In the genomic region with DNA sequence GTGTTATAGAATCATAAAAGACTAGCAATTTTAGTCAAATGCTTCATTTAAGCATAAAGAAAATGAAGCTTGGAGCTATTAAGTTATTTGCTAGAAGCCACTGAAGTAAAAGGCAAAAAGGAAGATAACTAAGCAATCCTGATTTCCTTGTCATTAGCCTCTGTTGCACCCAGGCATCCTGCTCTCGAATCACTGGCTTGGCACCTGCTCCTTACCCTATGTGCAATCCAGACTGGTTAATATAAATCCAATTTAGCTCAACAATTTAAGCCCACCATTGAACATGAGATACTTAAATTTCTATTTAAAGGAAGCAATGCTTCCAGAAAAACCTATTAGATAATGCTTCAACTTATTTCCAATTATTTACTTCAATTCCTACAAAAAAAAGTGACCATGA, we compare ENCODE assay signal across 25 mouse cellular contexts.
A peak's percentile ranks its signal among the peaks of the same experiment; 100 is the strongest.
DNase-seq lines count a peak whose midpoint lies in the region; ATAC-seq and TF ChIP-seq lines count a peak whose summit lies in the region.
"Had no signal": no experiment of that assay in that cellular context is flagged by ENCODE, and none has a peak within 500 bp of the region (broad histone marks: within the 10 kb centered on the region; RNA-seq: fewer than 3 reads in every experiment).

No protein-coding gene starts in this region.

- H3K27me3 ChIP-seq in forebrain, embryonic 15.5 days, result no peaks in the 10 kb centered on the region
- no peaks in the 10 kb centered on the region for H3K27me3 ChIP-seq in forebrain, embryonic 12.5 days
- H3K27me3 ChIP-seq in forebrain, postnatal 0 days (ENCODE audit: insufficient read depth, low read length), result no peaks in the 10 kb centered on the region
- H3K27me3 ChIP-seq: embryonic facial prominence, embryonic 12.5 days; embryonic facial prominence, embryonic 15.5 days; heart, embryonic 13.5 days had no signal

- peak; percentile 76 for ATAC-seq in forebrain, embryonic 15.5 days (replicated peaks)
- no peak for ATAC-seq in forebrain, embryonic 12.5 days (ENCODE audit: low FRiP score)
- ATAC-seq in forebrain, postnatal 0 days, result no peak; the same call in 1 of the 2 replicates
- ATAC-seq: CD4-positive, CD25-positive, alpha-beta regulatory T cell, adult 4 months; hindbrain, postnatal 0 days; inflammation-experienced regulatory T-cells, adult 6 months; intestine, embryonic 16.5 days had no signal

- 30% methylated on average over 1 of the region's 1 CpGs for WGBS in forebrain, embryonic 15.5 days
- WGBS in forebrain, embryonic 12.5 days, result 69% methylated on average over 1 of the region's 1 CpGs
- WGBS in forebrain, postnatal 0 days, result 26% methylated on average over 1 of the region's 1 CpGs

- TF ChIP-seq CTCF in brain, embryonic 14.5 days (IDR thresholded peaks at IDR 0.05; ENCODE audit: borderline replicate concordance, extremely low read depth, insufficient read depth, insufficient read length), result no peak
- TF ChIP-seq CTCF in forebrain, postnatal 0 days (IDR thresholded peaks at IDR 0.05; ENCODE audit: low read depth), result no peak

- no peak overlapping the region for H3K4me3 ChIP-seq in forebrain, embryonic 15.5 days
- no peak overlapping the region for H3K4me3 ChIP-seq in forebrain, embryonic 12.5 days (replicated peaks)
- no peak overlapping the region for H3K4me3 ChIP-seq in forebrain, postnatal 0 days (ENCODE audit: low read depth, low read length)
- H3K4me3 ChIP-seq: embryonic facial prominence, embryonic 12.5 days; embryonic facial prominence, embryonic 15.5 days; heart, adult 2 months; heart, embryonic 10.5 days; heart, embryonic 13.5 days had no signal

- H3K9ac ChIP-seq in forebrain, embryonic 15.5 days (replicated peaks), result no peak overlapping the region
- no peak overlapping the region for H3K9ac ChIP-seq in forebrain, embryonic 12.5 days
- H3K9ac ChIP-seq in forebrain, postnatal 0 days, result no peak overlapping the region
- H3K9ac ChIP-seq: embryonic facial prominence, embryonic 12.5 days; embryonic facial prominence, embryonic 15.5 days; heart, embryonic 13.5 days; hindbrain, embryonic 14.5 days had no signal

- peak overlapping the region; percentile 85 for H3K27ac ChIP-seq in forebrain, embryonic 15.5 days (replicated peaks)
- H3K27ac ChIP-seq in forebrain, embryonic 12.5 days, result no peak overlapping the region
- peak overlapping the region; percentile 4; the same call in 1 of the 2 replicates for H3K27ac ChIP-seq in forebrain, postnatal 0 days (ENCODE audit: low read depth, low read length)
- H3K27ac ChIP-seq: embryonic facial prominence, embryonic 12.5 days; embryonic facial prominence, embryonic 15.5 days; heart, adult 2 months; heart, embryonic 10.5 days; heart, embryonic 13.5 days; hindbrain, embryonic 14.5 days; hindbrain, postnatal 0 days had no signal

- H3K9me3 ChIP-seq in forebrain, embryonic 15.5 days, result no peaks in the 10 kb centered on the region
- H3K9me3 ChIP-seq in forebrain, embryonic 12.5 days, result no peaks in the 10 kb centered on the region
- no peaks in the 10 kb centered on the region for H3K9me3 ChIP-seq in forebrain, postnatal 0 days (ENCODE audit: low read length)
- H3K9me3 ChIP-seq: embryonic facial prominence, embryonic 12.5 days; embryonic facial prominence, embryonic 15.5 days; heart, embryonic 10.5 days; heart, embryonic 13.5 days had no signal

- TF ChIP-seq POLR2A in brain, embryonic 14.5 days (IDR thresholded peaks at IDR 0.05; ENCODE audit: borderline replicate concordance, extremely low read depth, insufficient read depth, insufficient read length, poor library complexity, severe bottlenecking), result no peak

- H3K36me3 ChIP-seq in forebrain, embryonic 15.5 days, result no peaks in the 10 kb centered on the region
- no peaks in the 10 kb centered on the region for H3K36me3 ChIP-seq in forebrain, embryonic 12.5 days (replicated peaks)
- no peaks in the 10 kb centered on the region for H3K36me3 ChIP-seq in forebrain, postnatal 0 days (ENCODE audit: insufficient read depth)
- H3K36me3 ChIP-seq: embryonic facial prominence, embryonic 12.5 days; embryonic facial prominence, embryonic 15.5 days; heart, embryonic 10.5 days; heart, embryonic 13.5 days had no signal

- peaks cover 4% of the 10 kb centered on the region; the same call in 1 of the 2 replicates for H3K4me1 ChIP-seq in forebrain, embryonic 15.5 days
- no peaks in the 10 kb centered on the region for H3K4me1 ChIP-seq in forebrain, embryonic 12.5 days
- H3K4me1 ChIP-seq in forebrain, postnatal 0 days (ENCODE audit: insufficient read depth), result no peaks in the 10 kb centered on the region
- H3K4me1 ChIP-seq: embryonic facial prominence, embryonic 12.5 days; embryonic facial prominence, embryonic 15.5 days; heart, embryonic 10.5 days; heart, embryonic 13.5 days had no signal

- no peak overlapping the region for H3K4me2 ChIP-seq in forebrain, embryonic 15.5 days (replicated peaks)
- H3K4me2 ChIP-seq in forebrain, embryonic 12.5 days, result no peak overlapping the region
- H3K4me2 ChIP-seq in forebrain, postnatal 0 days (ENCODE audit: low read depth), result no peak overlapping the region
- H3K4me2 ChIP-seq: embryonic facial prominence, embryonic 12.5 days; embryonic facial prominence, embryonic 15.5 days; heart, embryonic 13.5 days; hindbrain, embryonic 14.5 days had no signal

- peak; percentile 19 to 33 for DNase-seq in cerebellum, postnatal 25 days
- no peak for DNase-seq in cerebellum, adult 11-12 months
- DNase-seq in brain, embryonic 14.5 days (ENCODE audit: low read depth), result peak; percentile 71
- DNase-seq in forebrain, postnatal 0 days, result no peak
- no peak for DNase-seq in lung, adult 18-20 months
- DNase-seq: adrenal gland, adult 2 months; adrenal gland, postnatal 14 days; gastrocnemius, postnatal 10 days; gastrocnemius, postnatal 36 days; heart, adult 2 months; heart, postnatal 14 days; heart, postnatal 4 days; kidney, adult 18-20 months; kidney, adult 9 months had no signal

Comparison
In these comparisons a context has a peak if more than half of its experiments do, and no peak if none do; other contexts are left out.
1. DNase-seq: peak in cerebellum, postnatal 25 days (2 of 2) and brain, embryonic 14.5 days (single experiment); none in cerebellum, adult 11-12 months (single experiment), forebrain, postnatal 0 days (single experiment) and lung, adult 18-20 months (0 of 2).